ENCODE assay signal across 8 mouse cellular contexts in the genomic region with DNA sequence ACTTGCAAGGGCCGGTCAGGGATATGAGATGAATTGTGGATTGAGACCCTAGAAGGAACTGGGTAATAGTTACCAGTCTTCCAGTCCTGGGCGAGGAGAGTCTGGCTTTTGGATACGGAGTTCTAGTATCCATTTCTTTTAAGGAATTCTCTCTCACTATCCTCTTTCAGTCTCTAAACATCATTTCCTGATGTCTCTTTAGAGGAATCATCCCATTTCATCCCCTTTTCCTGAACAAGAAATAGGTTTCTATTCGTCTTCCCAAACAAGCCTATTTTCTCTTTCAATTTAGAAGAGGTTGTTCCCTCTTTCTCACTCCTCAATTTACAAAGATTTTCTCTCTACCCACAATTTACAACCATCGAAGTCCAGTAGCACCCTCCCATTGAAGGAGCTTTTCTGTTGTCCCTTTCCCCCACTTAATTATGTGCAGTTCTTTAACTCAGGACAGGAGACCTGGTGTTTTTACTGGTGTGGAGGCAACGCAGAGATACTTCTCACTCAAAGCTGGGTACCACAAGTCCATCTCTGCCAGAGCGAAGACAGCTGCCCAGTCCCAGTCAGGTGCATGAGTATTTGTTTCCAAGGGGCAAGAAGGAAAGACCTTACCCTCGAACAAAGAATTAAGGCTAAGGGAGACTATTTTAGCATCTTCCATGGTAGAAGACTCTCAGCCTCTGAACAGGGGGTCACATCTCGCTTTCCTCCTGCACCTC. TPM values are rescaled to one million over a fixed set of nuclear protein-coding genes. Genes with fewer than 3 reads are reported as not detected.
DNase-seq lines count a peak whose midpoint lies in the region; ATAC-seq and TF ChIP-seq lines count a peak whose summit lies in the region.

No protein-coding gene starts in this region.

- H3K9ac ChIP-seq in limb, embryonic 12.5 days (replicated peaks), result peak overlapping the region; percentile 75

- no peaks in the 10 kb centered on the region for H3K9me3 ChIP-seq in forebrain, embryonic 10.5 days
- H3K9me3 ChIP-seq in limb, embryonic 12.5 days, result no peaks in the 10 kb centered on the region

- DNase-seq in layer of hippocampus, adult 2 months (ENCODE audit: low spot score in 2 of 2), result peak in 1 of 2 experiments; percentile 10
- no peak for DNase-seq in layer of hippocampus, postnatal 10 days (ENCODE audit: low spot score in 2 of 2)
- DNase-seq in forebrain, embryonic 10.5 days (ENCODE audit: extremely low spot score, low spot score), result no peak
- DNase-seq in natural killer cell, adult 2 months (ENCODE audit: low spot score in 2 of 2), result no peak
- DNase-seq in layer of hippocampus, postnatal 36 days, result no peak
- DNase-seq in layer of hippocampus, adult 18-20 months (ENCODE audit: low spot score in 2 of 2), result no peak

- no peak for ATAC-seq in limb, embryonic 12.5 days (ENCODE audit: insufficient number of reproducible peaks, insufficient read depth, low FRiP score, low TSS enrichment, low read depth)

- H3K27me3 ChIP-seq in forebrain, embryonic 10.5 days (ENCODE audit: poor library complexity, severe bottlenecking), result peaks cover 100% of the 10 kb centered on the region
- peaks cover 90% of the 10 kb centered on the region for H3K27me3 ChIP-seq in limb, embryonic 12.5 days

- H3K36me3 ChIP-seq in forebrain, embryonic 10.5 days (replicated peaks), result no peaks in the 10 kb centered on the region
- H3K36me3 ChIP-seq in limb, embryonic 12.5 days, result no peaks in the 10 kb centered on the region

- peak overlapping the region; percentile 72 for H3K4me3 ChIP-seq in layer of hippocampus, adult 2 months
- H3K4me3 ChIP-seq in forebrain, embryonic 10.5 days, result peak overlapping the region; percentile 68
- peak overlapping the region; percentile 57 for H3K4me3 ChIP-seq in limb, embryonic 12.5 days (replicated peaks)
- H3K4me3 ChIP-seq in olfactory bulb, adult 2 months (ENCODE audit: insufficient read depth, low read depth, low read length), result peak overlapping the region; percentile 43

- peak overlapping the region; percentile 99 for H3K4me2 ChIP-seq in limb, embryonic 12.5 days

- peaks cover 96% of the 10 kb centered on the region for H3K4me1 ChIP-seq in forebrain, embryonic 10.5 days
- H3K4me1 ChIP-seq in limb, embryonic 12.5 days (replicated peaks), result peaks cover 23% of the 10 kb centered on the region
- H3K4me1 ChIP-seq in olfactory bulb, adult 2 months (ENCODE audit: control insufficient read depth, insufficient read depth, low read length), result peaks cover 6% of the 10 kb centered on the region; the same call in 1 of the 2 replicates

- TF ChIP-seq POLR2A in olfactory bulb, adult 2 months (IDR thresholded peaks at IDR 0.05; ENCODE audit: insufficient read depth, low read depth, low read length), result no peak

- TF ChIP-seq CTCF in layer of hippocampus, adult 2 months (conservative IDR thresholded peaks at IDR 0.05), result no peak
- no peak for TF ChIP-seq CTCF in olfactory bulb, adult 2 months (IDR thresholded peaks at IDR 0.05; ENCODE audit: insufficient read depth, low read depth, low read length)

- H3K27ac ChIP-seq in layer of hippocampus, adult 2 months, result peak overlapping the region; percentile 87
- peak overlapping the region; percentile 96 for H3K27ac ChIP-seq in forebrain, embryonic 10.5 days
- no peak overlapping the region for H3K27ac ChIP-seq in limb, embryonic 12.5 days
- no peak overlapping the region for H3K27ac ChIP-seq in olfactory bulb, adult 2 months (ENCODE audit: insufficient read depth, low read depth, low read length)

- WGBS in forebrain, embryonic 10.5 days, result 0% methylated on average over 9 of the region's 9 CpGs
- 2% methylated on average over 9 of the region's 9 CpGs for WGBS in limb, embryonic 12.5 days
- WGBS in olfactory bulb, adult 2 months, result 19% methylated on average over 9 of the region's 9 CpGs

RNA-seq across cellular contexts. Expression of a gene that starts 1.0 kb away (rescaled TPM):
- 10 to 100 TPM; 96.6 to 99.5 TPM for total RNA-seq in layer of hippocampus, adult 2 months (2021)
- total RNA-seq in layer of hippocampus, postnatal 10 days (2021), result 100 to 1,000 TPM; 104 to 105 TPM
- polyA plus RNA-seq in forebrain, embryonic 10.5 days (2016; fragmentation: Nextera tagmentation; extraction: Ambion mirVana), result 108 and 115 TPM in 2 replicates
- polyA plus RNA-seq in limb, embryonic 12.5 days (2016; fragmentation: Nextera tagmentation; extraction: Ambion mirVana), result 36.9 and 42.7 TPM in 2 replicates
- polyA plus RNA-seq in olfactory bulb, adult 2 months (2012; ENCODE audit: insufficient read depth, insufficient read length, low replicate concordance, missing spikeins), result not detected in 2 replicates
- 100 to 1,000 TPM in 1 of 2 experiments, 10 to 100 TPM in 1; 94.7 to 107 TPM for total RNA-seq in layer of hippocampus, postnatal 36 days (2021)
- total RNA-seq in layer of hippocampus, adult 18-20 months (2021), result 100 to 1,000 TPM in 1 of 2 experiments, 10 to 100 TPM in 1; 94.8 to 106 TPM

RNA-seq across cellular contexts. Expression of a gene that starts 52.9 kb away (rescaled TPM):
- 10 to 100 TPM; 80.3 to 86.5 TPM for total RNA-seq in layer of hippocampus, adult 2 months (2021)
- 10 to 100 TPM; 71.8 to 72.8 TPM for total RNA-seq in layer of hippocampus, postnatal 10 days (2021)
- 15.5 and 17.3 TPM in 2 replicates for polyA plus RNA-seq in forebrain, embryonic 10.5 days (2016; fragmentation: Nextera tagmentation; extraction: Ambion mirVana)
- polyA plus RNA-seq in limb, embryonic 12.5 days (2016; fragmentation: Nextera tagmentation; extraction: Ambion mirVana), result 22.6 and 24.9 TPM in 2 replicates
- not detected in 2 replicates for polyA plus RNA-seq in olfactory bulb, adult 2 months (2012; ENCODE audit: insufficient read depth, insufficient read length, low replicate concordance, missing spikeins)
- 10 to 100 TPM; 71.8 to 85.8 TPM for total RNA-seq in layer of hippocampus, postnatal 36 days (2021)
- 10 to 100 TPM; 77.6 to 82.6 TPM for total RNA-seq in layer of hippocampus, adult 18-20 months (2021)

Comparison
In these comparisons a context has a peak if more than half of its experiments do, and no peak if none do; other contexts are left out.
1. H3K27ac ChIP-seq: peak in layer of hippocampus, adult 2 months (single experiment) and forebrain, embryonic 10.5 days (single experiment); none in limb, embryonic 12.5 days (single experiment) and olfactory bulb, adult 2 months (single experiment).
2. Peak in every context shown above with its lines, with median percentiles within 50 percentile points of each other: H3K4me3 ChIP-seq.